Mouse (Mus musculus) ES-E14 (cell line): ENCODE data around the gene Sema3b.

ENCODE experiments used
- CHD2 ChIP-seq: IDR thresholded peaks from 2 replicates; pipeline ENCODE4 v1.6.1; 2014; ENCODE audit warnings: mild to moderate bottlenecking, low read depth, low read length, inconsistent platforms
- HCFC1 ChIP-seq: IDR thresholded peaks from 2 replicates; pipeline ENCODE4 v1.6.1; 2012; ENCODE audit warnings: low read length, inconsistent platforms, borderline replicate concordance; ENCODE audit not compliant: insufficient read depth
- MAFK ChIP-seq: IDR thresholded peaks from 2 replicates; pipeline ENCODE4 v1.6.1; 2014; ENCODE audit warnings: mild to moderate bottlenecking, low read depth, low read length, inconsistent platforms; ENCODE audit not compliant: insufficient read depth
- ZC3H11A ChIP-seq: IDR thresholded peaks from 2 replicates; pipeline ENCODE4 v1.6.1; 2012; ENCODE audit warnings: low read depth, mild to moderate bottlenecking, inconsistent platforms, low read length, borderline replicate concordance
- ZNF384 ChIP-seq: IDR thresholded peaks from 2 replicates; pipeline ENCODE4 v1.6.1; 2012; ENCODE audit warnings: low read depth, low read length, inconsistent platforms

- no peak for TF ChIP-seq ZC3H11A
- no peak for TF ChIP-seq MAFK
- TF ChIP-seq ZNF384: no peak
- no peak for TF ChIP-seq HCFC1
- TF ChIP-seq CHD2: no peak
Measured at GRCm38 (mm10) chr9:107631311-107631826, 22.3 kb upstream of the Sema3b start.
